Mouse (Mus musculus): Measurements from ENCODE around the gene Poll. TPM values are rescaled to one million over a fixed set of nuclear protein-coding genes. Genes with fewer than 3 reads are reported as not detected.

Poll gene
- polyA plus RNA-seq, 1 experiment from 2014 or later, result 14.7 TPM

DNA sequence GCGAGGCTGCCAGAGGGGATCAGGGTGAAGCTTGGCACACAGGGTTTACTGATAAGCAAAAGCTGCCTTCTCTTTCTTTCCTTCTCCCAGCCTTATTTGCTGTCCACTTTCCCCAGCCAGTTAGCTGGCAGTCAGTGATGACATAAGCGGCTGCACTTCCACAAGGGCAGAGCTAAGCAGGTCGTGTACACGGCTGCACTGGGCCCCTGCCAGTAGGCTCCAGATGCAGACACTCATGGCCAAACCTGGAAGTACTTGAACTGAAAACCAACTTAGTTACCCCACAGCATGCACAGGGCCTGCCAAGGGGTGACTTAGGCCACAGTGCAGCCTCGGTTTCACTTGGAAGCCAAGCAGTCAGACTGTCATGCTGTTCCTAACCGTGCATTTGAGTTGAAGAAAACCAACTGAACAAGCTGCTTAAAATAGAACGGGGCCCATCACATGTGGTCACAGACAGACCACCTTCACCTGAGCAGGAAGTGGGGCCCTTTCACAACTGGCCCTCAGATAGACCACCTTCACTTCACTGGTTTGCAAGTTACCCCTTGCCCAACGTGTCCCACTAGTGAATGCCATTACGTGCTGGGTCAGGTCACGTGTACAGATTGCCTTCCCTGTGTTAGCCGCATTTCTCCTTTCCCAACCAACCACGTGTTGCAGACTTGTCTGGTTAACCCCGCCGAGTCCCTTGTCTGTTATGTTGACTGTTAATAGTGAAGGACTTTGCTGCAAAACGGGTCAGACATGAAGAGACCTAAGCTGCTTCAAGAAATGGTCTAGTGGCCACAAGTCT is 29.9 kb downstream of the Poll start:
- H3K4me1 ChIP-seq (ENCODE audit: control insufficient read depth, insufficient read depth, low read length), result 0 out of 2 replicates have a peak, but pooled peaks cover 2% of the 10 kb centered on the region
- no peaks in the 10 kb centered on the region for H3K9me3 ChIP-seq (ENCODE audit: control insufficient read depth, low read length)
- ATAC-seq, result no peak
- no peak overlapping the region for H3K4me3 ChIP-seq (ENCODE audit: low read length)
- no peak overlapping the region for H3K27ac ChIP-seq (ENCODE audit: low read length)
- peaks cover 3% of the 10 kb centered on the region; the same call in 1 of the 2 replicates for H3K36me3 ChIP-seq (ENCODE audit: control insufficient read depth, insufficient read depth, low read length)
- H3K9ac ChIP-seq (ENCODE audit: low read depth, low read length), result no peak overlapping the region
- 73% methylated on average over 15 of the region's 15 CpGs for WGBS
- no peaks in the 10 kb centered on the region for H3K27me3 ChIP-seq (replicated peaks; ENCODE audit: control insufficient read depth, insufficient read depth, low read length)
- no peak overlapping the region for H3K4me2 ChIP-seq (ENCODE audit: low read depth, low read length)

DNA sequence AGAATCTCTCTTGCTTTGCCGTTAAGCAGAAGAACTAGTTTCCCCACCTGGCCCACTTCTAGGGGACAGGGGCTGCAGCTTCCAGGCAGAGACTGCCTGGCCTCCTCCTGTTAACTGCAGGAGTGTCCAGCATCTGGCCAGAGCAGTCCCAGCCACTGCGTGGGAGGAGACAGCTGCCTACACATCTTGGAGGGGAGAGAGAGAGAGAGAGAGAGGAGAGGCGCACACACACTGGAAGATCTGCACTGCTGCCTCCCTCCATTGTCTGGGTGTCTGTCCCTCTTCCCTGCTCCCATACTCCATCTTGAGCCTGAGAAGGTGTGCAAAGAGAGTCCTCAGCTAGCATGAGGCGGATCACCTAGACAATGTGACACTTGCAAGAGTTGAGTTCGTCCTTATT is 31.0 kb downstream of the Poll start:
- 71% methylated on average over 5 of the region's 5 CpGs for WGBS

DNA sequence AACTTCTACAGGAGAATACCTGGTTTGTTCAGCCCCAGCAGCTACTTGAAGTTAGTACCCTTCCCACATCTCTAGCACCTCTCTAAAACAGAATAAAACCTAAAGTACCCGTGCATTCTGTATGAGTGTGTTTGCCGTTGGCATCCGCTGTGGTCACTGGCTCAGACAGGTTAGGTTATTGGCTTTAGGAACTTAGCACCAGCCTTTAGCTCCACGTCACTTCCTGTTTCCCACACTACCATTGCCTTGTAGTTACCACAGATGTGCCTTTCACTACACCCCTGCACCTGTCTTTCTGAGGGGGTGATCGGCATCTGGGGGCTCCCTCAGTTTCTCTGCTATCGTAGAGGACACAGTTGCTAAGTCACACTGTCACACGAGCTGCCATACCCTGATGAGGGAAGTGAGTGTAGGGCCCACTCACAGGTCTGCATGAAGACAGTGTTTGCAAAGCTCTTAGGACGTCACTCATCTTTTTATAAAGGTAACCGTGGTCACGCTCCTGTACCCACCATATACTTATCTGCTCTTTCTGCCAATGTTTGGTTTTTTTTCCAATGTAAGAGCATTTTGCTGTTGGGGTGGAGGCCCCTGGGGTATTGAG is 32.3 kb downstream of the Poll start:
- no peak overlapping the region for H3K27ac ChIP-seq (ENCODE audit: low read length)
- no peak for ATAC-seq
- no peak overlapping the region for H3K4me3 ChIP-seq (ENCODE audit: low read length)
- no peaks in the 10 kb centered on the region for H3K9me3 ChIP-seq (ENCODE audit: control insufficient read depth, low read length)
- H3K9ac ChIP-seq (ENCODE audit: low read depth, low read length), result no peak overlapping the region
- H3K36me3 ChIP-seq (ENCODE audit: control insufficient read depth, insufficient read depth, low read length), result peaks cover 6% of the 10 kb centered on the region; the same call in 1 of the 2 replicates
- H3K4me1 ChIP-seq (ENCODE audit: control insufficient read depth, insufficient read depth, low read length), result 0 out of 2 replicates have a peak, but pooled peaks cover 2% of the 10 kb centered on the region
- H3K4me2 ChIP-seq (ENCODE audit: low read depth, low read length), result no peak overlapping the region
- H3K27me3 ChIP-seq (replicated peaks; ENCODE audit: control insufficient read depth, insufficient read depth, low read length), result no peaks in the 10 kb centered on the region
- WGBS, result 87% methylated on average over 10 of the region's 10 CpGs

More for the DNA sequence above, 31.0 kb downstream of the Poll start:
- 0 out of 2 replicates have a peak, but pooled peaks cover 2% of the 10 kb centered on the region for H3K4me1 ChIP-seq (ENCODE audit: control insufficient read depth, insufficient read depth, low read length)
- ATAC-seq, result no peak
- no peak overlapping the region for H3K27ac ChIP-seq (ENCODE audit: low read length)
- H3K9ac ChIP-seq (ENCODE audit: low read depth, low read length), result no peak overlapping the region
- H3K4me3 ChIP-seq (ENCODE audit: low read length), result no peak overlapping the region
- H3K4me2 ChIP-seq (ENCODE audit: low read depth, low read length), result no peak overlapping the region
- no peaks in the 10 kb centered on the region for H3K27me3 ChIP-seq (replicated peaks; ENCODE audit: control insufficient read depth, insufficient read depth, low read length)
- no peaks in the 10 kb centered on the region for H3K9me3 ChIP-seq (ENCODE audit: control insufficient read depth, low read length)
- H3K36me3 ChIP-seq (ENCODE audit: control insufficient read depth, insufficient read depth, low read length), result peaks cover 6% of the 10 kb centered on the region; the same call in 1 of the 2 replicates

DNA sequence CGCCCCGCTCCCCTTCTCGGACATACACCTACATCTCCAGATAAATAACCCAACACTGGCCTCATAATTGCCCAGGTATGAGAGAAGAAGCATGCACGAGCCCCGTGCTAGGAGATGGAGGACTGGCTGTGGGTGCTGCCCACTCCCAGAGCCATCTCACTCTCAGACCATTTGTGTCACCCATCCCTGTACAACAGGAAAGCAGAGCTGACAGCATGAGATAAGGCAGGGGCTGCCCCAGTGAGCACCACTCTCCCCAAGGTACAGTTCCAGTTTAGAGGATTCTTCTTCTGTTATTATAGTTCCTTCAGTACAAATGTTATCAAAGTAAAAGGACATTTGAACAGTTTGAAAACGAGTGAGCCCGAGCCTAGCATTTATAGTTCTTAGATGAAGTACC is 32.9 kb downstream of the Poll start:
- H3K4me2 ChIP-seq (ENCODE audit: low read depth, low read length), result no peak overlapping the region
- WGBS, result 82% methylated on average over 7 of the region's 7 CpGs
- no peak for ATAC-seq
- no peak overlapping the region for H3K27ac ChIP-seq (ENCODE audit: low read length)
- H3K9ac ChIP-seq (ENCODE audit: low read depth, low read length), result no peak overlapping the region
- H3K27me3 ChIP-seq (replicated peaks; ENCODE audit: control insufficient read depth, insufficient read depth, low read length), result no peaks in the 10 kb centered on the region
- no peak overlapping the region for H3K4me3 ChIP-seq (ENCODE audit: low read length)
- 0 out of 2 replicates have a peak, but pooled peaks cover 2% of the 10 kb centered on the region for H3K4me1 ChIP-seq (ENCODE audit: control insufficient read depth, insufficient read depth, low read length)
- peaks cover 6% of the 10 kb centered on the region; the same call in 1 of the 2 replicates for H3K36me3 ChIP-seq (ENCODE audit: control insufficient read depth, insufficient read depth, low read length)
- no peaks in the 10 kb centered on the region for H3K9me3 ChIP-seq (ENCODE audit: control insufficient read depth, low read length)

DNA sequence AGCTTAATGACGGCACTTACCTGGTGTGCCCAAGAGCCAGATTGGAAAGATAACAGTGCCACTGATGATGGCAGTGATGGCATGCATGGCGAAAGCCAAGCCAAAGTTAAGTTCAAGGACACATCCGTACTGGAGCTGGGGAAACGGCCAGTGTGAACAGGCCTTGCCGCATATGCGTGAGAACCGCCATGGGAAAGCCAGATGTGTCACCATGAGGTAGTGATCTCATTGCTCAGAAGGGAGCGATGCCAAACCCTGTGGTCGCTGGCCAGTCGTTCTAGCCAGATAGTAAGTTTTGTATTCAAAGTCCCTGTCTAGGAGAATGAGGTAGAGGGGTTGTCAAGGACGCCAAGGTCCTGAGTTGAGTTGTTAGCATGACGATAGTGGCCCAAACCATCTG is 44.1 kb downstream of the Poll start:
- Histone ChIP-seq H3K27ac (ENCODE audit: low read length) (no peak overlapping the region), H3K27me3 (replicated peaks; ENCODE audit: control insufficient read depth, insufficient read depth, low read length) (no peaks in the 10 kb centered on the region), H3K36me3 (ENCODE audit: control insufficient read depth, insufficient read depth, low read length) (no peaks in the 10 kb centered on the region), H3K4me3 (ENCODE audit: low read length) (no peak overlapping the region), H3K4me1 (ENCODE audit: control insufficient read depth, insufficient read depth, low read length) (no peaks in the 10 kb centered on the region), H3K9me3 (ENCODE audit: control insufficient read depth, low read length) (no peaks in the 10 kb centered on the region), H3K4me2 (ENCODE audit: low read depth, low read length) (no peak overlapping the region), H3K9ac (ENCODE audit: low read depth, low read length) (no peak overlapping the region)
- ATAC-seq, result no peak
- WGBS, result 92% methylated on average over 12 of the region's 12 CpGs

DNA sequence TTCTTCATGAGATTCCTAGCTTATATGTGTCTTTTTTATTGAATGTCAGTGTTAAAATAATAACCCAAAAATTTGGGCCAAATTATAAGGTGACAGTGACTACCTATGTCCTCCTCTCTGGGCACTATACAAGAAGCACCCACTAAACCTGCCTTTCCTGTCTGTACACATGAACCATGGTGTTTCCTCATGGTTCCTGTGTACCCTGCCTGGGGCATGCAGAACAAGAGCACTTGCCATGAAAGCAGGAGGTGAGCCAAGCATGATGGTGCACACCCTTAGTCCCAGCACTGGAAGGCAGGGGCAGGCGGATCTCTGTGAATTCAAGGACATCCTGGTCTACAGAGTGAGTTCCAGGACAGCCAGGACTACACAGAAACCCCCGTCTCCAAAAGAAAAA is 45.0 kb downstream of the Poll start:
- WGBS, result 92% methylated on average over 2 of the region's 2 CpGs
- Histone ChIP-seq H3K27me3 (replicated peaks; ENCODE audit: control insufficient read depth, insufficient read depth, low read length) (no peaks in the 10 kb centered on the region), H3K9ac (ENCODE audit: low read depth, low read length) (no peak overlapping the region), H3K4me2 (ENCODE audit: low read depth, low read length) (no peak overlapping the region), H3K4me1 (ENCODE audit: control insufficient read depth, insufficient read depth, low read length) (no peaks in the 10 kb centered on the region), H3K27ac (ENCODE audit: low read length) (no peak overlapping the region), H3K36me3 (ENCODE audit: control insufficient read depth, insufficient read depth, low read length) (no peaks in the 10 kb centered on the region), H3K4me3 (ENCODE audit: low read length) (no peak overlapping the region), H3K9me3 (ENCODE audit: control insufficient read depth, low read length) (no peaks in the 10 kb centered on the region)
- no peak for ATAC-seq

DNA sequence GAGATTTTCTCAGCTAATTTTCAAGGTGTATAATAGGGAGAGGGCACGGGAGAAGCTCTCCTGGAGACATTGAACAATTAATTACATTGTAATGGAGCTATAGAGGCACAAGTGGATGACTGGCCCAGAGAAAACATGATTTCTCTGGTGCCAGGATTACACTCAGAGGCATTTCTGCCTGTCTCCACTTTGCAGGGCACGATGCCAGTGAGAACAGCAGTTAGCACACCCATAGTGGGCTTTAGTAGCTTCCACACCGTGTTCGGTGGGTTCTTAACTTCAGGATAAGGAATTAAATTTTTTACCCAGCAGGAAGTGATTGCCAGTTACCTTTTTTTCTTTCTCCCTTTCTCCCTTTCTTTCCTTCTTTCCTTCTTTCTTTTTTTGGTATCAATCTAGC is 48.9 kb downstream of the Poll start:
- H3K9me3 ChIP-seq (ENCODE audit: control insufficient read depth, low read length), result no peaks in the 10 kb centered on the region
- H3K36me3 ChIP-seq (ENCODE audit: control insufficient read depth, insufficient read depth, low read length), result no peaks in the 10 kb centered on the region
- no peak overlapping the region for H3K4me3 ChIP-seq (ENCODE audit: low read length)
- no peak overlapping the region for H3K9ac ChIP-seq (ENCODE audit: low read depth, low read length)
- no peak overlapping the region for H3K27ac ChIP-seq (ENCODE audit: low read length)
- H3K4me2 ChIP-seq (ENCODE audit: low read depth, low read length), result no peak overlapping the region
- H3K27me3 ChIP-seq (replicated peaks; ENCODE audit: control insufficient read depth, insufficient read depth, low read length), result no peaks in the 10 kb centered on the region
- H3K4me1 ChIP-seq (ENCODE audit: control insufficient read depth, insufficient read depth, low read length), result no peaks in the 10 kb centered on the region
- no peak for ATAC-seq
- 78% methylated on average over 4 of the region's 4 CpGs for WGBS

DNA sequence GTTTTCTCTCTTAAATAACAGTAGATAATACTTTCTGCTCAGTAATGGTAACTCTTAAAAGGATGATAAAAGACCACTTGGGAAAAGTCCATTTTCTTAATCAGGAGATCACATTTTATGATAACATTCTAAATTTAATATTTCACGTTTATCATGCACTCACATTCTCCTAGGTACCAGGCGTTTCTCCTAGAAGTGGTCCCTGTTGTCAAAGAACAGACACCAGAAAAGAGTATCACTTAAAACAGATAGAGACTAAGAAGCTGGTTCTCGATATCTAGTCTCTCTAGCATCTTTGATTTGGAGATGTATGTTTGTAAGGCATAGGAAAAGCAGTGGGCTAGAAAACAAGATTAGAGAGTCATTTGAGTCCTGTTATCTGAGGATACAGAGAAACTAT is 49.7 kb downstream of the Poll start:
- Histone ChIP-seq H3K4me2 (ENCODE audit: low read depth, low read length) (no peak overlapping the region), H3K36me3 (ENCODE audit: control insufficient read depth, insufficient read depth, low read length) (no peaks in the 10 kb centered on the region), H3K4me3 (ENCODE audit: low read length) (no peak overlapping the region), H3K9ac (ENCODE audit: low read depth, low read length) (no peak overlapping the region), H3K27me3 (replicated peaks; ENCODE audit: control insufficient read depth, insufficient read depth, low read length) (no peaks in the 10 kb centered on the region), H3K9me3 (ENCODE audit: control insufficient read depth, low read length) (no peaks in the 10 kb centered on the region), H3K4me1 (ENCODE audit: control insufficient read depth, insufficient read depth, low read length) (no peaks in the 10 kb centered on the region), H3K27ac (ENCODE audit: low read length) (no peak overlapping the region)
- whole genome bisulfite sequencing, result 84% methylated on average over 3 of the region's 3 CpGs
- ATAC-seq, result no peak

DNA sequence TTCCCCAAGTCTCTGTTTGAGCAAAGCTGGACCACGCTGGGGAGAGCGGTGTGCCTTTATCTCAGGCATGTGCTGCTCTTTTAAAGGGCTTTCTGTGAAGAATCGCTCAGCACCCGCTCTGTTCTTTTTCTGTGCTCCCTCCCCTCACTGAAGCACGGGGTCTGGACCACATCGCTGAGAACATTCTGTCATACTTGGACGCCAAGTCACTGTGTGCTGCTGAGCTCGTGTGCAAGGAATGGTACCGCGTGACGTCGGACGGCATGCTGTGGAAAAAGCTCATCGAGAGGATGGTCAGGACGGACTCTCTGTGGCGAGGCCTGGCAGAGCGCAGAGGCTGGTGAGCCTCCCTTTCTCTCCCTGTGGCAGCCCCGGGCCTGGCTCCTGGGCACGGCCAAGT is 52.8 kb downstream of the Poll start:
- no peaks in the 10 kb centered on the region for H3K4me1 ChIP-seq (ENCODE audit: control insufficient read depth, insufficient read depth, low read length)
- no peaks in the 10 kb centered on the region for H3K9me3 ChIP-seq (ENCODE audit: control insufficient read depth, low read length)
- no peaks in the 10 kb centered on the region for H3K27me3 ChIP-seq (replicated peaks; ENCODE audit: control insufficient read depth, insufficient read depth, low read length)
- H3K4me3 ChIP-seq (ENCODE audit: low read length), result no peak overlapping the region
- H3K4me2 ChIP-seq (ENCODE audit: low read depth, low read length), result no peak overlapping the region
- no peaks in the 10 kb centered on the region for H3K36me3 ChIP-seq (ENCODE audit: control insufficient read depth, insufficient read depth, low read length)
- no peak for ATAC-seq
- no peak overlapping the region for H3K27ac ChIP-seq (ENCODE audit: low read length)
- H3K9ac ChIP-seq (ENCODE audit: low read depth, low read length), result no peak overlapping the region
- 72% methylated on average over 19 of the region's 19 CpGs for WGBS

Data from intestine, embryonic 16.5 days (tissue).